Mouse (Mus musculus) lung, adult 2 months (tissue): ENCODE measurements around the gene Atg2a.

Experiments
- CTCF ChIP-seq: fragments of 200-500 bp; IDR thresholded peaks from 2 replicates; pipeline ENCODE4 v1.5.1; 2011; ENCODE audit warnings: mild to moderate bottlenecking, low read length, control low read depth; ENCODE audit not compliant: insufficient read depth
- POLR2A ChIP-seq: fragments of 200-500 bp; IDR thresholded peaks from 2 replicates; pipeline ENCODE4 v1.6.1; 2011; ENCODE audit warnings: low read depth, mild to moderate bottlenecking, control low read depth, low read length, borderline replicate concordance; ENCODE audit errors: extremely low read depth

GRCm38 (mm10) chr19:6234337-6235083 is 7.0 kb upstream of the Atg2a start:
- TF ChIP-seq CTCF, result no peak
- TF ChIP-seq POLR2A, result no peak
